Mouse (Mus musculus) intestine, embryonic 15.5 days (tissue): ENCODE data around the gene Gm42417. TPM values are rescaled to one million over a fixed set of nuclear protein-coding genes. Genes with fewer than 3 reads are reported as not detected.

ENCODE experiments used
- ATAC-seq: fragments of 200-750 bp; cut with Nextera tagmentation; 2 replicates; pipeline ENCODE4 v1.8.0; 2017; ENCODE audit warnings: moderate TSS enrichment, moderate library complexity
- H3K27ac ChIP-seq: fragments of 300-500 bp; sonication (generic); 2 replicates; pipeline ENCODE4 v1.5.1; 2015; ENCODE audit warnings: mild to moderate bottlenecking, inconsistent platforms
- H3K27me3 ChIP-seq: fragments of 300-500 bp; sonication (generic); replicated peaks from 2 replicates; pipeline ENCODE4 v1.6.1; 2015; ENCODE audit warnings: inconsistent platforms
- H3K36me3 ChIP-seq: fragments of 300-500 bp; sonication (generic); 2 replicates; pipeline ENCODE4 v1.6.1; 2015; ENCODE audit warnings: inconsistent platforms
- H3K4me1 ChIP-seq: fragments of 300-500 bp; sonication (generic); replicated peaks from 2 replicates; pipeline ENCODE4 v1.6.1; 2015; ENCODE audit warnings: inconsistent platforms
- H3K4me2 ChIP-seq: fragments of 300-500 bp; sonication (generic); replicated peaks from 2 replicates; pipeline ENCODE4 v1.6.1; 2015; ENCODE audit warnings: mild to moderate bottlenecking, inconsistent platforms
- H3K4me3 ChIP-seq: fragments of 300-500 bp; sonication (generic); replicated peaks from 2 replicates; pipeline ENCODE4 v1.5.1; 2015; ENCODE audit warnings: inconsistent platforms
- H3K9ac ChIP-seq: fragments of 300-500 bp; sonication (generic); 2 replicates; pipeline ENCODE4 v1.6.1; 2015; ENCODE audit warnings: inconsistent platforms
- H3K9me3 ChIP-seq: fragments of 300-500 bp; sonication (generic); 2 replicates; pipeline ENCODE4 v1.6.1; 2016; ENCODE audit warnings: inconsistent platforms
- WGBS: fragments of 180-500 bp; shearing (Covaris S2); methylation state at CpG from one replicate; pipeline ENCODE4 v1.1.7; 2015; 5-methylcytosine and 5-hydroxymethylcytosine counted together
- polyA plus RNA-seq: library from polyadenylated mRNA; unstranded; fragments of >200 nt; fragmentation: Nextera tagmentation; extraction: Ambion mirVana; gene quantifications from 2 replicates; pipeline ENCODE4 v1.2.1, GENCODE M21; 2015

The Gm42417 gene
- polyA plus RNA-seq, 1 experiment from 2014 or later, result 0.20 TPM

DNA sequence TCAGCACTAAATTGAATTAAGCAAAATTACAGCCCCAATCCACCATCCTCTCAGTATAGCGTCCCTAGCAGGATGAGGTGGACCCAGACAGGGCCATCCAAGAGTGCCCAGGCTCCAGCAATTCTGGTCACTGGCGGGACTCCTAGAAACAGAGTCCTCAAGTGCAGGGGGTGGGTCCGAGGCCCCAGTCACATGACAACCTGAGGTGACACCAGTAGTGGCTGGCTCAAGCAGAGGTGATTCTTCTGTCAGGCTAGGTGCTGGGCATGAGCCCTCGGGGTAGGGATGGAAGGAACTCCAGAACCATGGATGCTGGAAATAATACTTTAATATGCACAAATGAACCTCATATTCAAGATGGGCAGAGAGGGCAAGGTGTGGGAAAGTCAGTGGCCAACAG lies 23.2 kb upstream of the Gm42417 start:
- no peak for ATAC-seq
- H3K4me1 ChIP-seq, result peaks cover 31% of the 10 kb centered on the region
- H3K27me3 ChIP-seq, result no peaks in the 10 kb centered on the region
- H3K9me3 ChIP-seq, result no peaks in the 10 kb centered on the region
- no peak overlapping the region for H3K4me2 ChIP-seq
- no peak overlapping the region for H3K27ac ChIP-seq
- no peak overlapping the region for H3K4me3 ChIP-seq
- no peak overlapping the region for H3K9ac ChIP-seq
- 63% methylated on average over 4 of the region's 4 CpGs for WGBS
- H3K36me3 ChIP-seq, result no peaks in the 10 kb centered on the region

DNA sequence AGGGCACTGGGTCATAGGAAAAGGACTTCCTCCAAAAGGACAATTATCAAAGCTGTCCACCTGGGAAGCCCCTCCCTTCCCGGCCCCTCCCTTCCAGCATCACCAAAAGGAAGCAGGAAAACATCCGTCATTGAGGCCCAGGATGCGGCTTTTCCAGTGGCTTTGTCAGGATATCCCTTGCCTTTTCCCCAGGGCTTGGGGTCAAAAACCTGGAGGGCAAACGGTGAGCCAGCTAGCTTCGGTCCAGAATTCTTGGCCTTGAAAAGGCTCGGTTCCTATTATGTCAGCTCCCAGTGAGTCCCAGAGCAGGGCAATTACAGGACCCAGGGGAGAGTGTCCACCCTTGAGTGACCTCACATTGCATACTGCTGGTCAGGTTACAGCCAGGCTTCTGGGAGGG lies 21.7 kb upstream of the Gm42417 start:
- no peak overlapping the region for H3K4me3 ChIP-seq
- peaks cover 33% of the 10 kb centered on the region for H3K4me1 ChIP-seq

DNA sequence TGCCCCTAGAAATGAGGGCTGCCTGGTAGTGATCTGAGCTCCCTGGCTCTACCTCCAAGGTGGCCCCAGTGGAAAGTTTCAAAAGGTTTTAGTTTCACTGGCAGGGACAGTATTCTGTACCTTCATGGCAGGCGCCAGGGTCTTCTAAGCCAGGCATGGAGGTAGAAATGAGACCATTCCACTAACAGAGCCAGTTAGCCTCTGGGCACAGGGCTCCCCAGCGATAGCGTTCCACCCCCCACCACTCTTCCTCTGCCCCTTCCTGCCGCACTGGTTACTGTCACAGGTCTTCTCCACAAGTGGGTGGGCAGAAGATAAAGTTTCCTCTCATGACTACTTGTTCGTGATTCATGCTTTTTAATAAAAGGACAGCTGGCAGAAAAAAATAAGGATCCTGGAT lies 20.7 kb upstream of the Gm42417 start:
- Histone ChIP-seq H3K9me3 (no peaks in the 10 kb centered on the region), H3K27ac (no peak overlapping the region), H3K9ac (no peak overlapping the region), H3K4me3 (no peak overlapping the region), H3K36me3 (no peaks in the 10 kb centered on the region), H3K27me3 (no peaks in the 10 kb centered on the region), H3K4me2 (no peak overlapping the region), H3K4me1 (peaks cover 44% of the 10 kb centered on the region)
- ATAC-seq, result no peak
- WGBS, result 68% methylated on average over 5 of the region's 5 CpGs

More for the DNA sequence above, 21.7 kb upstream of the Gm42417 start:
- no peaks in the 10 kb centered on the region for H3K36me3 ChIP-seq
- no peaks in the 10 kb centered on the region for H3K9me3 ChIP-seq
- 50% methylated on average over 6 of the region's 6 CpGs for WGBS
- no peak for ATAC-seq
- no peak overlapping the region for H3K9ac ChIP-seq
- no peak overlapping the region for H3K4me2 ChIP-seq
- H3K27me3 ChIP-seq, result no peaks in the 10 kb centered on the region
- no peak overlapping the region for H3K27ac ChIP-seq

DNA sequence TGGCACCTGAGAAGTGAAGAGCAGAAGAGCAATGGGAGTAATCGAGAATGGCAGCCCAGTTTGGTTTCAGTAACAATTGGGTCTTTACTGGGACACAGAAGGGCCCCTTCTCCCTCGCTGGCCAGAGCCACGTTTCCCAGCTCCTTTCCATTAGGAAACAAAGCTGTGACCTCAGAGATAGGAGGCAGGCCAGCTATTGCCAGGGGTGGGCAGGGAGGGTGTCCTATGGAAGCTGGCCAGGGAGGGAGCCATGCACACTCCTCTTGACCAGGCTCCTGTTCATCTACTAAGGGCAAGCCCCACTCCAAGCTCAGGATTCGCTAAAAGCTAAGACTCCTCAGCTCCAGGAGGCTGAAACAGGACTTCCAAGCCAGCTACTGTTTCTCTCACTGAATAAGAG lies 20.0 kb upstream of the Gm42417 start:
- peaks cover 50% of the 10 kb centered on the region for H3K4me1 ChIP-seq
- H3K27ac ChIP-seq, result no peak overlapping the region
- no peaks in the 10 kb centered on the region for H3K27me3 ChIP-seq
- no peak overlapping the region for H3K9ac ChIP-seq
- 0 out of 2 replicates have a peak overlapping the region, but pooled peaks have one; percentile 90 for H3K4me3 ChIP-seq
- no peaks in the 10 kb centered on the region for H3K9me3 ChIP-seq
- H3K4me2 ChIP-seq, result peak overlapping the region; percentile 89
- H3K36me3 ChIP-seq, result no peaks in the 10 kb centered on the region
- WGBS, result 35% methylated on average over 4 of the region's 4 CpGs
- ATAC-seq, result no peak

DNA sequence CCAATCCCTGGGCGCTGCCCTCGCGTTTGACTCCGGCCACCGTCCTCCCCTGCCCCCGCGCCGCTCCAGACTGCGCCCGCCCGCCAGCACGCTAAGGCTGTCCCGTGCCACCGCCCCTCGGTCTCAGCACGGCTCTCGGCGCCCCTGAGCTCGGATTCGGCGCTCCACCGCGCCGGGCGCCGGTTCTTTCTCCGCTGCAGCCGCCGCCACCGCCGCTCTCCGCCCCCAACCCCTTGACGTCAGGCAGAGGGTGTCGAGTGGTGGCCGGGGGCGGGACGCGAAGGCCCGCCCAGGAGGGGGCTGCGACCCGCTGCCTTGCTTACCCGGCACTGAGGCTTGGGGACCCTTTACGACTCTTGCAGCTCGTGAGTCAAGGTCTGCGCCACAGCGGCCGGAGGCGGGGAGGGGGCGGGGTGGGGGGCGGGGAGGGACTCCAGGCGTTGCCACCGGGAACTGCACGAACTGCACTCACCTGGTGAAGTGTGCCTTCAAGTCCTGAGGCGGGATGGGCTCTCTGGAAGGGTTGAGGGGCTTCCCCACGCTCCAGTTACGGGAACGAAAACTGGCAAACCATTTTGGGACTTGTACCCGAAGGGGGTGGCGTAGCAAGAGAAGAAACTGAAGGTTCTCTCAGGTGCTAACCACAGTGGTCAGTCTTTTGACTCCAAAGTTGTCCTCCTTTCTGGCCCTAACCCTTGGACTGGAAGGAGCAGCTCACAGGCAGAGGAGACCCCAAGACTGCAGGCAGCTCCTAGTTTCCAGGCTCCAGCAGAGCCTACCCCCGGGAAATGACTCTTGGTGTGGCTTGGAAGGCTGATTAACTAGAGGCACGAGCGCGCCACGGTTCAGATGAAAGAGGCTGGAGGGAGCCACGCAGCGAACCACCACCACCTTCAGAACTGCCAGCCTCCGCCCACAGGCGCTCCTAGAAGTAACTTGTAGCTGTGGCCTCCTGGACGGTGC lies 19.1 kb upstream of the Gm42417 start, which contains the start of gene Sema4c:
TSS of gene Sema4c (minus strand) at position 319 of the 963 bp plus-strand sequence.
- H3K4me1 ChIP-seq, result peaks cover 51% of the 10 kb centered on the region
- peak within 1 kb of the TSS; percentile 90 for H3K4me3 ChIP-seq
- H3K9me3 ChIP-seq, result no peaks in the 10 kb centered on the region
- peaks cover 8% of the 10 kb centered on the region for H3K36me3 ChIP-seq
- no peaks in the 10 kb centered on the region for H3K27me3 ChIP-seq
- 2% methylated on average over 69 of the region's 69 CpGs for WGBS
- ATAC-seq, result peak; percentile 69
- H3K4me2 ChIP-seq, result peak within 1 kb of the TSS; percentile 89
- H3K27ac ChIP-seq, result peak within 1 kb of the TSS; percentile 99
- H3K9ac ChIP-seq, result peak within 1 kb of the TSS; percentile 93

DNA sequence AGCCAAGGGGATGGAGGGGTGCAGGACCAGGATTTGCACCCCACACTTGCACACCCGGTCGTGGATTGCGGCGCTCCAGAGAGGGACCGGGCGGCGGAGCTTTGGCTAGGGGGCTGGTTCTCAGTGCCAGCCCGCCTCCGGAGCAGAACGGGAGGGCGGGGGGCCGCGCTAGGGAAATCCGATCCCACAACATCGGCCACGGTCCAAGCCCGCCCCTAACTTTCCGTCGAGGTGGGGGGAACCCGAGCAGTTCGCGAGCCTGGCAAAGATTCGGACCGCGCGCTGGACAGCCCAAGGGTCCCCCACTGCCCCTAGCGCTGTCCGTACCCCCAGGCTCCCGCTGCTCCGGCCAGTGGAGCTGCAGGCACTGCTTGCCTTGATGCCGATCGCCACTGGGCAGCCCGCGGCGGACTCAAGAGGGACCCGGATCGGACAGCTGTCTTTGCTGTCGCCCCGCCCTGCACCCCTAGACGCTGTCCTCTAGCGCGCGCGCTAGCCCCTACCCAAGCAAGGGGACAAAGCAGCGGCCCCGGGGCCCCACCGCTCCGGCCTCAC lies 18.3 kb upstream of the Gm42417 start:
- H3K36me3 ChIP-seq, result peaks cover 15% of the 10 kb centered on the region
- peak overlapping the region; percentile 99 for H3K27ac ChIP-seq
- H3K9me3 ChIP-seq, result no peaks in the 10 kb centered on the region
- H3K4me1 ChIP-seq, result peaks cover 43% of the 10 kb centered on the region
- ATAC-seq, result peak; percentile 73
- WGBS, result under 1% methylated on average over 44 of the region's 48 CpGs
- H3K9ac ChIP-seq, result peak overlapping the region; percentile 93
- H3K4me2 ChIP-seq, result peak overlapping the region; percentile 89
- no peaks in the 10 kb centered on the region for H3K27me3 ChIP-seq
- peak overlapping the region; percentile 90 for H3K4me3 ChIP-seq

DNA sequence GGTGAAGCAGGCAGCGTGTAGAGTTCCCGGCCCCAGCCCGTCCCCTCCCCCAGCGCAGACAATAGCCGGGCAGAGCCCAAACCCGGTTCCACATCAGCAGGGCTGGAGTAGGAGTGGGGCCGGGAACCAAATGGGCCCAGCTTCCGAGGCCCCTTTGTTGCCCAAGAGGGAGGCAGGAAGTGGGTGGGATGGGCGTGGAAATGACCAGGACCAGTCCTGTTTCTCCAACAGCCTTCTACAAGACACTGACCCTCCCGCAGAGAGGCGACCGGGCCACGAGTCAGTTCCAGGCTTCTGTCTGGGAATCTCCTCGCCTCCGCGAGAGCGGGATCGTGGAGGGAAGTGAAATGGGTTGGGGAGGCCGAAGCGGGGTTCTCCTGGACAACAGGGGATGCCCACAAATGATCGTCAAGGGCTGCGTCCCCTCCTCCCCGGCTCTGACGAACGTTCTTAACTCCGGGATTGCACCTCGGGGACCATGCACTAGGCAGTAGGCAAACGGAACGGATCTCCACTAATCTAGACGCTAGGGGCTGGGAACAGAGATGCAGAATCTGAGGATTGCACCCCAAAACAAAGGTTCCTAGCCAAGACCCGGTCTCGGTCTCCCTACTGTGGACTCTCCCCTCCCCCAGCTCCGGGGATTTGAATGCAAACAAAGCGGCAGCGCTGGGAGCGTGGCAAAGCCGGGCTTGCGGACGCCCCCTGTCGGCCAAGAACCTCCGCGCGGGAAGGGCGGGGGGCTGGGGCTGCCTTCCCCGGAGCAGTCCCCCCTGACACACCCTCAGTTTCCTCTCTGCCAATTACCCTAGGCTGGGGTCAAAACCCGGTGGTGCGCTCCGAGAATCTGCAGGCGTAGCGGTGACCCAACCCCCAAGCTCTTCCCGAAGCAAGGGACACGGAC lies 17.6 kb upstream of the Gm42417 start:
- peak; percentile 79 for ATAC-seq
- Histone ChIP-seq H3K27me3 (no peaks in the 10 kb centered on the region), H3K9me3 (no peaks in the 10 kb centered on the region), H3K4me3 (peak overlapping the region; percentile 90), H3K4me2 (peak overlapping the region; percentile 89), H3K9ac (peak overlapping the region; percentile 93), H3K36me3 (peaks cover 23% of the 10 kb centered on the region), H3K27ac (peak overlapping the region; percentile 99), H3K4me1 (peaks cover 36% of the 10 kb centered on the region)
- under 1% methylated on average over 52 of the region's 52 CpGs for WGBS

DNA sequence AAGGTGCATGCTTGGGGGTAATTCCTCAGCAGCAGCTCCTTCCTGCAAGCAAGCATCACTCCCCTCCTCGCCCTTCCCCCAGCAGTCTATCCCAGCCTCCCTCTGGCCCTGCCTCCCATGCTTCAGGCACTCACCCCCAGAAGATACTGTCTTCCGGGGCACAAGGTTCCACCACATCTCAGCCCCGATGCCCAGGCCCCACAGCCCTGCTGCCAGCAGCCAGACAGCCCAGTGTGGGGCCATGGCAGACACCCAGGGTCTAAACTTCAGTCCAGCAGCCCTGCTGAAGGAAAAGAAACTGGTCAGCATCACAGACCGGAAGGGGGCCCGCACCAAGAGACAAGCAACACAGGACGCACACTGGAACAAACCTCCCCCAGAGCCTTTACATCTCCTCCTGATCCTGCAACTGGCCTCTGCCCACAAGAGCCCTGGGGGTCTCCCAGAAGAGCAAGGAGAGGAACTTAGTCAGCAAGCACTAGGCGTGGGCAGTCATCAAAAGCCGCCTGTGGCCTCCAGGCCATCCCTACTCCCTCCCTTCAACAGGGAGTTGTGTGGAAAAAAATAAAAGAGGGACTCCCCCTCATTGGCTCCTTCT lies 16.7 kb upstream of the Gm42417 start:
- Histone ChIP-seq H3K4me1 (peaks cover 36% of the 10 kb centered on the region), H3K4me2 (peak overlapping the region; percentile 89), H3K36me3 (peaks cover 32% of the 10 kb centered on the region), H3K27me3 (no peaks in the 10 kb centered on the region), H3K9me3 (no peaks in the 10 kb centered on the region), H3K9ac (peak overlapping the region; percentile 93), H3K4me3 (peak overlapping the region; percentile 90), H3K27ac (peak overlapping the region; percentile 99)
- no peak for ATAC-seq
- 7% methylated on average over 8 of the region's 8 CpGs for WGBS

DNA sequence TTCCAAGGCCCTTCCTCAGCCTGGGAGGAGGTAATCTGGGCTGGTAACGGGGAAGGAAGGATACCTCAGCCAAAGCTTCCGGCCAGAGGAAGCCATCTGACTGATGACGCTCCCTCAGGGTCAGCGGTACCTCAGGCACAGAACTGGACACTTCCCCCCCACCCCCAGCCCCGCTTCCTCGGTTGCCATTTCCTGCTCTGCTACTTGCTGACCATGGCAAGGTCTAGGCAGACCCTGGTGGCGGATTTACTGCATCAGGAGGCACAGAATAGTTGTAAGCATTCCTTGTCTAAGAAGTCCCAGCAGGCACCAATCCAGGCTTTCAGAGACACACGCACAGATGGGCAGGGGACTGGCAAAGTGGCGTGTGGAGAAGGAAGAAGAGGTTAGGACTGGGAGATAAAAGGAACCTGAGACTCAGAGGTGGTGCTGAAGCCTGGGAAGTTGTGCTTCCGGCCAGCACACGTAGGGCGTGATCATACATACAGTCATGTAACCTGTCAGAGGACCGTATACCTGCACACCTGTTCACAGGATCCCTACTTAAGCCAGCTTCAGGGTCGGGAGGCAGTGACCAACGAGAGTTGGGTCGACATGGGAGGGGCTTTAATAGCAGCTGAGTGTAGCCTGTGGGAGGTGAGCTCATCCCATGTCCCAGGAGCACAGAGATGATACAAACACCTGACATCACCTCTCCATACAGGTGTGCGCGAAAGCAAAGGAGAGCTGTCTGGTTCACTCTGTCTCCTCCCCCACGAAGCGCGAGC lies 15.6 kb upstream of the Gm42417 start:
- H3K27me3 ChIP-seq, result no peaks in the 10 kb centered on the region
- H3K4me1 ChIP-seq, result peaks cover 35% of the 10 kb centered on the region
- H3K27ac ChIP-seq, result peak overlapping the region; percentile 99; the same call in 1 of the 2 replicates
- no peaks in the 10 kb centered on the region for H3K9me3 ChIP-seq
- WGBS, result 66% methylated on average over 21 of the region's 21 CpGs
- H3K9ac ChIP-seq, result peak overlapping the region; percentile 93; the same call in 1 of the 2 replicates
- H3K4me2 ChIP-seq, result peak overlapping the region; percentile 89
- no peak for ATAC-seq
- peak overlapping the region; percentile 90; the same call in 1 of the 2 replicates for H3K4me3 ChIP-seq
- H3K36me3 ChIP-seq, result peaks cover 42% of the 10 kb centered on the region

DNA sequence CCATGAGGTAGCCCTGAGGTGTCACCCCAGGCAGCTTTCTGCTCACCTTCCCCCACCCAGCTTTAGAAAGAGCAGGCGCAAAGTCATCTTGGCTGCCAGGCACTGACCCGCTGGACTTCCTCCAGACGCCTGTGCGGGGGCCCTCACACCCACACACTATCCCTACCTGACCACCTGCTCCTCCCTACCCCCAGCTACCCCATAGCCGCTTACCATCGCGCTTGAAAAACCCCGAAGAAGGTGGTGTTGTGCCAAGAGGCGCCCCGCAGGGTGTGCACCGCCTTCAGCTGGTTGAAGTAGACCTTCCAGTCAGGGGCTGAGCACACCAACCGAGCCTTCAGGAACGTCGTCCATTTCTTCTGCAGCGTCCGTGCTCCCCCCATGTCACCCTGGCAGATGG lies 13.3 kb upstream of the Gm42417 start:
- 85% methylated on average over 16 of the region's 16 CpGs for WGBS
- no peaks in the 10 kb centered on the region for H3K27me3 ChIP-seq
- H3K4me2 ChIP-seq, result no peak overlapping the region
- H3K9me3 ChIP-seq, result no peaks in the 10 kb centered on the region
- no peak overlapping the region for H3K27ac ChIP-seq
- ATAC-seq, result no peak
- peaks cover 41% of the 10 kb centered on the region for H3K4me1 ChIP-seq
- H3K9ac ChIP-seq, result no peak overlapping the region
- H3K4me3 ChIP-seq, result no peak overlapping the region
- peaks cover 54% of the 10 kb centered on the region for H3K36me3 ChIP-seq

DNA sequence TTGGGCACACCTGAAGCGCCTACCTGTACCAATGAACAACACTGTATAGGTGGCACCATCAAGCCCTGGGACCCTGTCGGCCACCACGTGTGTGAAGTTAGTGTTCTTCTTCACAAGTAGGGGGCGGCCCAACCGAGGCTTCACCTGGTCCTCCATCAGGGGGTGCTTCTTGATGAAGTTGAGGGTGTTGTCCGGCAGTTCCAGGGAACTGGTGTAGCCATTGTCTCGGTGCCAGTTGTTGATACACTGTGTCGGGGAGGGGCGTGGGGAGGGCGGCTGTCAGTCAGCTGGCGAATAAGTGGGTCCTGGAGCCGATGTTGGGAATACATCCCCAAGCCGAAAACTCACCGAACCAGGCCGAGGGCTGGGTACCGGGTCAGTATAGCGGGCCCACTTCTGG lies 12.7 kb upstream of the Gm42417 start:
- H3K4me1 ChIP-seq, result peaks cover 43% of the 10 kb centered on the region
- no peak overlapping the region for H3K9ac ChIP-seq
- no peaks in the 10 kb centered on the region for H3K9me3 ChIP-seq
- WGBS, result 84% methylated on average over 17 of the region's 17 CpGs
- no peak overlapping the region for H3K27ac ChIP-seq
- no peaks in the 10 kb centered on the region for H3K27me3 ChIP-seq
- ATAC-seq, result no peak
- H3K4me3 ChIP-seq, result no peak overlapping the region
- H3K36me3 ChIP-seq, result peaks cover 54% of the 10 kb centered on the region
- no peak overlapping the region for H3K4me2 ChIP-seq
